Mouse (Mus musculus): ENCODE results near the gene Flot2. TPM values are rescaled to one million over a fixed set of nuclear protein-coding genes. Genes with fewer than 3 reads are reported as not detected.

Gene Flot2
- total RNA-seq, 2 experiments from 2014 or later, result 109 to 122 TPM

GRCm38 (mm10) chr11:78100746-78101145 lies 63.0 kb downstream of the Flot2 start:
- no peak for DNase-seq (ENCODE audit: low spot score in 2 of 2)

GRCm38 (mm10) chr11:78102142-78102541 lies 64.4 kb downstream of the Flot2 start:
- DNase-seq (ENCODE audit: low spot score in 2 of 2), result no peak

GRCm38 (mm10) chr11:78102958-78103747 lies 65.4 kb downstream of the Flot2 start:
- DNase-seq (ENCODE audit: low spot score in 2 of 2), result no peak

- no peak for DNase-seq (ENCODE audit: low spot score in 2 of 2)
Measured at GRCm38 (mm10) chr11:78104501-78104900, 66.8 kb downstream of the Flot2 start.

Small RNAs within 50 kb of the gene (microRNA-seq; reads per million reads assigned to microRNA genes)
- 9.6 to 50.9 reads per million in 2 experiments for gene Mir144
- 0 reads per million in 2 experiments for gene Mir451a
- gene Mir451b, result 0 reads per million in 2 experiments

Other genes with a start within 250 kb of the Flot2 start
- 1 to 10 TPM in 1 of 2 experiments, under 1 TPM in 1; 0.88 to 1.4 TPM for gene Pipox, start 143.8 kb upstream of the Flot2 start, total RNA-seq (2021)
- 100 to 1,000 TPM; 162 to 163 TPM for gene Sez6, start 107.1 kb upstream of the Flot2 start, total RNA-seq (2021)
- 10 to 100 TPM; 43.9 to 52.6 TPM for gene Phf12, start 55.2 kb upstream of the Flot2 start, total RNA-seq (2021)
- 10 to 100 TPM; 11.2 to 11.3 TPM for gene Dhrs13, start 5.7 kb upstream of the Flot2 start, total RNA-seq (2021)
- gene Eral1, start 42.5 kb downstream of the Flot2 start, total RNA-seq (2021), result 10 to 100 TPM; 19.7 to 20.8 TPM
- gene Fam222b, start 56.7 kb downstream of the Flot2 start, total RNA-seq (2021), result 10 to 100 TPM; 26.7 to 30.7 TPM
- 10 to 100 TPM; 33.8 to 34.9 TPM for gene Traf4, start 127.7 kb downstream of the Flot2 start, total RNA-seq (2021)
- gene Nek8, start 138.7 kb downstream of the Flot2 start, total RNA-seq (2021), result 1 to 10 TPM; 4.2 to 4.7 TPM
- 10 to 100 TPM; 33.0 to 37.0 TPM for gene Tlcd1, start 138.8 kb downstream of the Flot2 start, total RNA-seq (2021)
- gene Rpl23a, start 145.7 kb downstream of the Flot2 start, total RNA-seq (2021), result 100 to 1,000 TPM; 674 to 733 TPM
- 10 to 100 TPM; 34.1 to 40.0 TPM for gene Rab34, start 150.5 kb downstream of the Flot2 start, total RNA-seq (2021)
- 1 to 10 TPM; 6.7 to 6.9 TPM for gene Proca1, start 155.5 kb downstream of the Flot2 start, total RNA-seq (2021)
- 10 to 100 TPM; 64.4 to 66.4 TPM for gene Sdf2, start 207.8 kb downstream of the Flot2 start, total RNA-seq (2021)
- 100 to 1,000 TPM; 102 to 112 TPM for gene Supt6, start 208.1 kb downstream of the Flot2 start, total RNA-seq (2021)
- gene 2610507B11Rik, start 223.8 kb downstream of the Flot2 start, total RNA-seq (2021), result 100 to 1,000 TPM; 210 TPM